Mouse (Mus musculus) heart, embryonic 14.5 days (tissue): ENCODE measurements at regions not wholly inside any gene's neighbourhood (a gene's known extent, or its start where the extent isn't known, plus 50 kb on each side); places are given as distances from the start of the nearest gene placed in this dataset.
"Not testable (repeated sequence)": the region's sequence is repeated elsewhere in the genome, so short reads cannot be mapped to it uniquely, and the experiment has no call there.

Source experiments
- ATAC-seq: fragments of 200-750 bp; cut with Nextera tagmentation; 2 replicates; pipeline ENCODE4 v1.8.0; 2017; ENCODE audit warnings: low read depth, moderate TSS enrichment; ENCODE audit not compliant: insufficient number of reproducible peaks, insufficient read depth, low FRiP score
- H3K27ac ChIP-seq, 2 experiments: fragments of 200-500 bp in 1 of 2; fragments of 300-500 bp in 1 of 2; sonication (generic) in 1 of 2; replicated peaks in 1 of 2; 2 replicates each; pipeline ENCODE4 v1.5.1; 2012 to 2014; ENCODE audit warnings: low read depth in 2 of 2, low read length in 2 of 2, control low read depth in 1 of 2, mild to moderate bottlenecking in 1 of 2, mixed read lengths in 1 of 2; ENCODE audit not compliant: control insufficient read depth in 1 of 2, insufficient read depth in 1 of 2
- H3K27me3 ChIP-seq: fragments of 300-500 bp; sonication (generic); 2 replicates; pipeline ENCODE4 v1.6.1; 2014; ENCODE audit warnings: mild to moderate bottlenecking, low read length, control low read depth; ENCODE audit not compliant: control insufficient read depth, insufficient read depth
- H3K36me3 ChIP-seq: fragments of 300-500 bp; sonication (generic); 2 replicates; pipeline ENCODE4 v1.6.1; 2014; ENCODE audit warnings: mild to moderate bottlenecking, control low read depth, low read length, mixed read lengths; ENCODE audit not compliant: control insufficient read depth, insufficient read depth
- H3K4me1 ChIP-seq, 2 experiments: fragments of 200-500 bp in 1 of 2; fragments of 300-500 bp in 1 of 2; sonication (generic) in 1 of 2; 2 replicates each; pipeline ENCODE4 v1.6.1; 2012 to 2014; ENCODE audit warnings: low read length in 2 of 2, control low read depth in 1 of 2, mixed read lengths in 1 of 2; ENCODE audit not compliant: control insufficient read depth in 2 of 2, insufficient read depth in 2 of 2
- H3K4me2 ChIP-seq: fragments of 300-500 bp; sonication (generic); 2 replicates; pipeline ENCODE4 v1.6.1; 2014; ENCODE audit warnings: mild to moderate bottlenecking, low read length
- H3K4me3 ChIP-seq, 2 experiments: fragments of 200-500 bp in 1 of 2; fragments of 300-500 bp in 1 of 2; sonication (generic) in 1 of 2; 2 replicates each; pipeline ENCODE4 v1.5.1; 2012 to 2014; ENCODE audit warnings: low read length in 2 of 2, mild to moderate bottlenecking in 2 of 2, control low read depth in 1 of 2, low read depth in 1 of 2, moderate library complexity in 1 of 2; ENCODE audit not compliant: control insufficient read depth in 1 of 2, insufficient read depth in 1 of 2
- H3K9ac ChIP-seq: fragments of 300-500 bp; sonication (generic); 2 replicates; pipeline ENCODE4 v1.6.1; 2014; ENCODE audit warnings: mild to moderate bottlenecking, low read length
- H3K9me3 ChIP-seq: fragments of 300-500 bp; sonication (generic); 2 replicates; pipeline ENCODE4 v1.6.1; 2016; ENCODE audit warnings: low read length, control low read depth; ENCODE audit not compliant: control insufficient read depth
- WGBS: fragments of 180-500 bp; shearing (Covaris S2); extraction: QIAGEN DNeasy Blood & Tissue Kit; methylation state at CpG from one replicate; pipeline ENCODE4 v1.1.7; 2014; 5-methylcytosine and 5-hydroxymethylcytosine counted together

- not testable (repeated sequence) for H3K4me1 ChIP-seq, H3K36me3 ChIP-seq, H3K4me3 ChIP-seq, H3K9ac ChIP-seq, H3K4me2 ChIP-seq, ATAC-seq, H3K27me3 ChIP-seq, H3K27ac ChIP-seq
- WGBS = 80% methylated on average over 8 of the region's 8 CpGs
- H3K9me3 ChIP-seq = peaks cover 54% of the 10 kb centered on the region
Observed at GRCm38 (mm10) chrX:31775937-31776336, 59.0 kb upstream of the Btbd35f25 start.

GRCm38 (mm10) chrX:31775255-31775654 is 58.3 kb upstream of the Btbd35f25 start:
- no peaks in the 10 kb centered on the region for H3K4me1 ChIP-seq
- H3K4me2 ChIP-seq = no peak overlapping the region
- H3K27me3 ChIP-seq = no peaks in the 10 kb centered on the region
- H3K9ac ChIP-seq = no peak overlapping the region
- WGBS = 82% methylated on average over 3 of the region's 3 CpGs
- H3K4me3 ChIP-seq = no peak overlapping the region
- no peaks in the 10 kb centered on the region for H3K36me3 ChIP-seq
- H3K9me3 ChIP-seq = peaks cover 55% of the 10 kb centered on the region
- ATAC-seq = peak; percentile 38; the same call in 1 of the 2 replicates
- H3K27ac ChIP-seq = no peak overlapping the region
